Mouse (Mus musculus): Measurements from ENCODE around the gene Sppl2b.
"Not testable (repeated sequence)": the region's sequence is repeated elsewhere in the genome, so short reads cannot be mapped to it uniquely, and the experiment has no call there.

- TF ChIP-seq CTCF (IDR thresholded peaks at IDR 0.05; ENCODE audit: borderline replicate concordance, insufficient read depth, low read length); POLR2A (IDR thresholded peaks at IDR 0.05; ENCODE audit: low read depth, low read length): not testable (repeated sequence)
Measured at GRCm38 (mm10) chr10:80828587-80828986, 26.5 kb upstream of the Sppl2b start.

Data from embryonic fibroblast, embryonic 13.5 days (primary cell).